Mouse (Mus musculus) hindbrain, embryonic 11.5 days (tissue): ENCODE measurements at regions not wholly inside any gene's neighbourhood (a gene's known extent, or its start where the extent isn't known, plus 50 kb on each side); places are given as distances from the start of the nearest gene placed in this dataset.

Experiments
- ATAC-seq: fragments of 200-750 bp; cut with Nextera tagmentation; 2 replicates; pipeline ENCODE4 v1.8.0; 2017; ENCODE audit warnings: mild to moderate bottlenecking, moderate TSS enrichment, moderate library complexity; ENCODE audit not compliant: low FRiP score
- DNase-seq: peaks from one replicate; pipeline ENCODE4 v3.0.0-alpha.2; 2015; ENCODE audit warnings: low spot score
- H3K27ac ChIP-seq: fragments of 300-500 bp; sonication (generic); 2 replicates; pipeline ENCODE4 v1.5.1; 2014; ENCODE audit warnings: mild to moderate bottlenecking, low read depth, low read length
- H3K27me3 ChIP-seq: fragments of 300-500 bp; sonication (generic); 2 replicates; pipeline ENCODE4 v1.6.1; 2014; ENCODE audit warnings: mild to moderate bottlenecking, low read length, moderate library complexity, mixed read lengths; ENCODE audit not compliant: control insufficient read depth, insufficient read depth
- H3K36me3 ChIP-seq: fragments of 300-500 bp; sonication (generic); 2 replicates; pipeline ENCODE4 v1.6.1; 2014; ENCODE audit warnings: mild to moderate bottlenecking, low read length, moderate library complexity, mixed read lengths; ENCODE audit not compliant: control insufficient read depth, insufficient read depth
- H3K4me1 ChIP-seq: fragments of 300-500 bp; sonication (generic); replicated peaks from 2 replicates; pipeline ENCODE4 v1.6.1; 2014; ENCODE audit warnings: low read length, mixed read lengths; ENCODE audit not compliant: control insufficient read depth, insufficient read depth
- H3K4me2 ChIP-seq: fragments of 300-500 bp; sonication (generic); replicated peaks from 2 replicates; pipeline ENCODE4 v1.6.1; 2014; ENCODE audit warnings: mild to moderate bottlenecking, low read depth, low read length
- H3K4me3 ChIP-seq: fragments of 300-500 bp; sonication (generic); 2 replicates; pipeline ENCODE4 v1.5.1; 2014; ENCODE audit warnings: low read depth, low read length
- H3K9ac ChIP-seq: fragments of 300-500 bp; sonication (generic); 2 replicates; pipeline ENCODE4 v1.6.1; 2014; ENCODE audit warnings: low read depth, low read length
- H3K9me3 ChIP-seq: fragments of 300-500 bp; sonication (generic); 2 replicates; pipeline ENCODE4 v1.6.1; 2016; ENCODE audit warnings: low read length; ENCODE audit not compliant: control insufficient read depth
- WGBS: fragments of 180-500 bp; shearing (Covaris S2); extraction: QIAGEN DNeasy Blood & Tissue Kit; methylation state at CpG from one replicate; pipeline ENCODE4 v1.1.7; 2014; 5-methylcytosine and 5-hydroxymethylcytosine counted together

DNA sequence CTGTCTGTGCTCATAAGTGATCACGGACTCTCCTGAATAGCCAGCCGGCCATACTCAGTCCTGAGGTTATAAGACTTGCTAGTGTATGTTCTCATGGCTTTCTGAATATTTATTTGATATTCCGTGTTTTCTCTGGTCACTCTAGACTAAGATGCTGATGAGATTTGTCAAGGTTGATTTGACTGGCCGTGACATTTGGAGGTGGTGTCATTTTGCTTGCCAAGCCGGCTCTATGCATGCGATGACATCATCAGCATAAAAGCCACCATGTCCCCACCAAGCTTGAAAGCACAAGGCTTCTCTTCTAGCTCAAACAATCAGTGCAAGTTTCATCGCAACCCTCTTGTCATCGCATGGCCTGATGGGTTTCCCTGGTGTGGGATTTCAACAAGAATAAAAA lies 235.3 kb upstream of the Tgfbr2 start:
- H3K27ac ChIP-seq = no peak overlapping the region
- no peak for DNase-seq
- H3K4me2 ChIP-seq = no peak overlapping the region
- H3K4me1 ChIP-seq = no peaks in the 10 kb centered on the region
- 92% methylated on average over 8 of the region's 8 CpGs for WGBS
- H3K36me3 ChIP-seq = no peaks in the 10 kb centered on the region
- H3K27me3 ChIP-seq = no peaks in the 10 kb centered on the region
- no peak overlapping the region for H3K4me3 ChIP-seq
- H3K9ac ChIP-seq = no peak overlapping the region
- ATAC-seq = no peak
- no peaks in the 10 kb centered on the region for H3K9me3 ChIP-seq

GRCm38 (mm10) chr9:116408116-116408515 lies 233.0 kb upstream of the Tgfbr2 start:
- Histone ChIP-seq H3K9ac (no peak overlapping the region), H3K27ac (no peak overlapping the region), H3K4me2 (no peak overlapping the region), H3K9me3 (no peaks in the 10 kb centered on the region), H3K27me3 (no peaks in the 10 kb centered on the region), H3K4me3 (no peak overlapping the region), H3K36me3 (no peaks in the 10 kb centered on the region), H3K4me1 (no peaks in the 10 kb centered on the region)
- DNase-seq (no peak), ATAC-seq (no peak)
- WGBS = 90% methylated on average over 2 of the region's 2 CpGs

DNA sequence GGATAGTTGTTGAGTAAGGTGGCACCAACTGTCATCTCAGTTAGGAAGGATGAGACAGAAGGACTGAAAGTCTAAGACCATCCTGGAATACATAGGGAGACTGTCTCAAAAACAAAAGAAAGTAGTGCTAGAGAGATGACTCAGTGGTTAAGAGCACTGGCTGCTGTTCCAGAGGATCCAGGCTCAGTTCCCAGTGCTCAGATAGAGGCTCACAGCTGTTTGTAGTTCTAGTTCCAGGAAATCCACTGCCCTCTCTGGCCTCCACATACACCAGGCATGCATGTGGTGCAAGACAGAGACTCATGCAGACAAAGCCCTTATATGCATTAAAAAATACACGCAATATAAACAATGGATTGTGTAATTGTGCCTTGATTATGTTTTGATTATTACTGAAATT lies 229.9 kb upstream of the Tgfbr2 start:
- whole genome bisulfite sequencing = 91% methylated on average over 1 of the region's 1 CpGs
- DNase-seq = no peak
- no peak overlapping the region for H3K27ac ChIP-seq
- no peaks in the 10 kb centered on the region for H3K36me3 ChIP-seq
- H3K9ac ChIP-seq = no peak overlapping the region
- H3K27me3 ChIP-seq = no peaks in the 10 kb centered on the region
- H3K4me3 ChIP-seq = no peak overlapping the region
- H3K4me1 ChIP-seq = no peaks in the 10 kb centered on the region
- no peaks in the 10 kb centered on the region for H3K9me3 ChIP-seq
- no peak for ATAC-seq
- no peak overlapping the region for H3K4me2 ChIP-seq

- H3K27ac ChIP-seq = no peak overlapping the region
- H3K9me3 ChIP-seq = no peaks in the 10 kb centered on the region
- no peak overlapping the region for H3K4me3 ChIP-seq
- no peaks in the 10 kb centered on the region for H3K4me1 ChIP-seq
- H3K27me3 ChIP-seq = no peaks in the 10 kb centered on the region
- no peak overlapping the region for H3K9ac ChIP-seq
- 66% methylated on average over 7 of the region's 7 CpGs for WGBS
- DNase-seq = no peak
- no peak for ATAC-seq
- H3K36me3 ChIP-seq = no peaks in the 10 kb centered on the region
- no peak overlapping the region for H3K4me2 ChIP-seq
Measured at GRCm38 (mm10) chr9:116401821-116402220, 226.7 kb upstream of the Tgfbr2 start.

GRCm38 (mm10) chr9:116400270-116400669 lies 225.1 kb upstream of the Tgfbr2 start:
- ATAC-seq (no peak), DNase-seq (peak; percentile 16)
- H3K27me3 ChIP-seq = no peaks in the 10 kb centered on the region
- no peaks in the 10 kb centered on the region for H3K36me3 ChIP-seq
- 54% methylated on average over 2 of the region's 2 CpGs for WGBS
- no peak overlapping the region for H3K4me3 ChIP-seq
- no peaks in the 10 kb centered on the region for H3K4me1 ChIP-seq
- H3K9ac ChIP-seq = no peak overlapping the region
- no peaks in the 10 kb centered on the region for H3K9me3 ChIP-seq
- H3K4me2 ChIP-seq = no peak overlapping the region
- H3K27ac ChIP-seq = no peak overlapping the region

DNA sequence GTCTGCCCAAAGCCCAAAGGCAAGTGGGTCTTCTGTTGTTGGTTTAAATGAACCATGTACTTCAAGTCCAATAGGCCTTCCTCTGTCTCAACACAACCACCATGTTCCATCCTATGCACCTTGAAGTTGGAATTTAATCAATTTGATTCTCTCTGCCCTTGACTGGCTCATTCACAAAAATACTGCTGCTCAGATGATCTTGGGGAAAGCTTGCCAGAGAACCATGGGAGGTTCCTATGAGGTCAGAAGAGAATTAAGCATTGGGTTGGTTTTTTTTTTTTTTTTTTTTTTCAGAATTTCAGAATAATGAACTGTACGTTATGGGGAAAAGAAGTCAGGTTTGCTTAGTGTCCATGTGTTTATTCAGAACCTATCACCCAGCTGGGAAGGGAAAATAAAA lies 224.1 kb upstream of the Tgfbr2 start:
- H3K9ac ChIP-seq = no peak overlapping the region
- no peaks in the 10 kb centered on the region for H3K4me1 ChIP-seq
- ATAC-seq = no peak
- H3K36me3 ChIP-seq = no peaks in the 10 kb centered on the region
- WGBS = 88% methylated on average over 1 of the region's 1 CpGs
- DNase-seq = no peak
- H3K4me2 ChIP-seq = no peak overlapping the region
- H3K4me3 ChIP-seq = no peak overlapping the region
- H3K27ac ChIP-seq = no peak overlapping the region
- H3K9me3 ChIP-seq = no peaks in the 10 kb centered on the region
- no peaks in the 10 kb centered on the region for H3K27me3 ChIP-seq

GRCm38 (mm10) chr9:116392258-116392657 lies 217.1 kb upstream of the Tgfbr2 start:
- Histone ChIP-seq H3K9ac (no peak overlapping the region), H3K36me3 (no peaks in the 10 kb centered on the region), H3K4me1 (no peaks in the 10 kb centered on the region), H3K9me3 (no peaks in the 10 kb centered on the region), H3K4me2 (no peak overlapping the region), H3K27ac (no peak overlapping the region), H3K27me3 (no peaks in the 10 kb centered on the region), H3K4me3 (no peak overlapping the region)
- DNase-seq (no peak), ATAC-seq (no peak)
- WGBS = 85% methylated on average over 7 of the region's 8 CpGs

- no peaks in the 10 kb centered on the region for H3K36me3 ChIP-seq
- no peaks in the 10 kb centered on the region for H3K27me3 ChIP-seq
- H3K4me3 ChIP-seq = no peak overlapping the region
- ATAC-seq (no peak), DNase-seq (peak; percentile 32)
- no peaks in the 10 kb centered on the region for H3K4me1 ChIP-seq
- H3K9me3 ChIP-seq = no peaks in the 10 kb centered on the region
- H3K4me2 ChIP-seq = no peak overlapping the region
- WGBS = 86% methylated on average over 3 of the region's 3 CpGs
- H3K9ac ChIP-seq = no peak overlapping the region
- H3K27ac ChIP-seq = no peak overlapping the region
Measured at GRCm38 (mm10) chr9:116389781-116390180, 214.6 kb upstream of the Tgfbr2 start.

DNA sequence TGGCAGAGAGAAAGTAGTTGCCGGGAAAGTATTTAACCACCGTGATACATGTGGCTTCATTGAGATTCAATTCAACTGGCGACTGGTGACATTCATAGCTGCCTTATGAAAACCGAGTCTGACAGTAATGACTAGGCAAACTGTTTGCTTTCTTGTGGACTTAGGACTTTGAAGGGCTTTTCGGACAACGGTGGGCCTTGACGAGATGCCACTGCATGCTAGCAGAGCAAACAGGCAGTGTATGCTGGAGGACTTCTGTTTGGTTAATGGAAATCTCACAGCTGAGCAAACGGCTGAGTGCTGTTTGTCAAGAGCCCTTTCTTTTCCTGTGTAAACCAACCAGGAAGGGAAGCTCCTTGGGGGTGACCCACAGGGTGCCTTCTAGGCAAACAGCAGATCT lies 213.7 kb upstream of the Tgfbr2 start:
- no peak overlapping the region for H3K27ac ChIP-seq
- no peak overlapping the region for H3K9ac ChIP-seq
- ATAC-seq (no peak), DNase-seq (peak; percentile 11)
- H3K4me2 ChIP-seq = no peak overlapping the region
- no peaks in the 10 kb centered on the region for H3K9me3 ChIP-seq
- no peaks in the 10 kb centered on the region for H3K4me1 ChIP-seq
- no peaks in the 10 kb centered on the region for H3K36me3 ChIP-seq
- no peak overlapping the region for H3K4me3 ChIP-seq
- H3K27me3 ChIP-seq = no peaks in the 10 kb centered on the region
- WGBS = 61% methylated on average over 8 of the region's 8 CpGs
